Mouse (Mus musculus) ZHBTc4 (cell line): ENCODE data around the gene Csnk1g1.

Experiments used
- DNase-seq: peaks from one replicate; pipeline ENCODE4 v3.0.0-alpha.2; 2011; ENCODE audit warnings: low read depth, low spot score

The Csnk1g1 gene

GRCm38 (mm10) chr9:65908394-65909300 is at the start of gene Csnk1g1, which contains the start of gene Trip4:
Csnk1g1 (plus strand) TSS chr9:65908924.
Trip4 (minus strand) TSS chr9:65908794.
- peak; percentile 99 for DNase-seq

GRCm38 (mm10) chr9:65859656-65860055 is 49.1 kb upstream of the Csnk1g1 start:
- DNase-seq, result no peak

DNA sequence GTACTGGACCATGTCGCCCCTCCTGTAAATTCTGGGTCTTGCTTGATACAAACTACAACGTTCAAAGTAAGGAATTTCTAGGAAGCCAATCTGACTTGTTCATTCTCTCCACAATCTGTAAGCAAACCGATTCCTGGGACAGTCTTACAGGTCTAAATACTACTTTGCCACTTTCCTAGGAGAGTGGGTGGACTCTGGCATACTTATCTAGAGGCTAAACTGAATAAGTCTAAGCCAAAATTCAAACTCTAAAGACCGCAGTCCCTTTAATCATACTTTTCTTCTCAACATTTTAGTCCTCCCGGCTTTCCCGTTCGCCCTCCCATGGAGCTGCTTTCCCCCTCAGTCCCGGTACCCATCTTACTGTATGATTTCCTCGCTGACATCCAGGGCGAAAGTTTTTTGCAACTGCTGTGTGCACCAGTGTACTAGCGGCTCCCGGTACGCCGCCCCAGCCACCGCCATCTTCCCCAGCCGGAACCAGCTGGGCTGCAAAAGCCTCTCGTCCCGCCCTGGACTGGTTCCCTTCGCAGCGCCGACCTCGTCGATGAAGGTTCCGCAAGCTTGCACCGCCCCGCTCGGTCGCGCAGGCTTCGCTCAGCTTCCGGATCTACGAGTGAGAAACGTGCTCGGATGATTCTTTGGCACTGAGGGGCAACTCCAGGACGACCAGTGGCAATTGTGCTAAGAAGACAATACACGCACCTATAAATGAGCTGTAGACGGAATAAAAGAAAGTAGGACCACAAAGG is 24.0 kb upstream of the Csnk1g1 start:
- peak; percentile 95 for DNase-seq

- peak; percentile 62 for DNase-seq
Measured at GRCm38 (mm10) chr9:65890143-65890628, 18.5 kb upstream of the Csnk1g1 start, which contains the start of gene Pclaf. Pclaf (plus strand) TSS chr9:65890237.

DNA sequence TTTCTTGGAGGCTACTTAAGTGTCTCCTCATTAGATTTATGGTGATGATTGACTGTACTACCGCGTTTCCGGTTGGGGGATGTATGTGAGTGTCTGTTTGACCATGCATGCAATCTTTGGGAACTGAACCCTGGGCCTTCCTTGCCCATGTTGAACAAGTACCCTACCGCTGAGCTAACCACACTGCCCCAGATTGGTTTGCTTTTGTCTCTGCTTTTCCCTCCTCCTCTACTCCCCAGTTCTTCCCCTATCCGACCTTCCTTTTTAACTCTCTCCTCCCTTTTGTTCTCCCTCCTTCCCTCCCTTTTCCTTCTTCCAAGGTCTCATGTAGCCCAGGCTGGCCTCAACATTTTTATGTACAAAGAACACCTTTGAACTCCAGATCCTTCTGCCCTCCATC is 17.6 kb upstream of the Csnk1g1 start:
- DNase-seq, result no peak

- no peak for DNase-seq
Measured at GRCm38 (mm10) chr9:65896977-65897376, 11.7 kb upstream of the Csnk1g1 start.

DNA sequence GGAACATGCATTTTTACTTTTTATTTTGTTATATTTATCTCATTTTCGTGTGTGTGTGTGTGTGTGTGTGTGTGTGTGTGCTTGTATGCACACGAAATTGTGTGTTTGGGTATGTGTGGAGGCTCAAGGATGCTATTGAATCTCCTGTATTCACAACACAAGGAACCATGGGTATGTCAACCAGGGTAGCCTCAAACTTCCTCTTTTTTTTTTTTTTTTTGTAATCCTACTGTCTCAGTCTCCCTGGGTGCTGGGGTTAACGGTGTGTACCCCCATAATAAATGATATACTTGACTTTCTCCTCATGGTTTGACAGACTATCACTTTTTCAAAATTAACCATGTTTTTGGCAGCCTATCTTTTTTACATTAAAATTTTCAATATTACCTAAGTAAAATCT is 5.8 kb upstream of the Csnk1g1 start:
- DNase-seq, result no peak

DNA sequence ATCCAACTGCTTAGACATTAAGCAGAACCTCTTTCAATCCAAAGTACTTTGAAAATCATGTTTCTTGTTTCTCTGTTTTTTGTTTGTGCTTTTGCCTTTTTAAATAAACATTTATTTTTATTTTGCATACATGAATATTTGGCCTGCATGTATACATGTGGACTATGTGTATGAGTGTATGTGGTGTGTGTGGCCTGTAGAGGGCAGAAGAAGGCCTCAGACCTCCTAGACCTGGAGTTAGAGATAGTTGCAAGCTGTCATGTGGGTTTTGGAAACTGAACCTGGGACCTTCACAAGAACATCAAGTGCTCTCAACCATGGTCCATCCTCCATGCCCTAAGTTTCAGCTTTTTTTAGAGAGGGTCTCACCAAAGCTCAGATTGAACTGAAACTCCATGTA is 5.3 kb upstream of the Csnk1g1 start:
- peak; percentile 48 for DNase-seq

- DNase-seq, result peak; percentile 72
Measured at GRCm38 (mm10) chr9:65909301-65909801, 627 bp downstream of the Csnk1g1 start.

GRCm38 (mm10) chr9:65909837-65910236 is 1.1 kb downstream of the Csnk1g1 start:
- DNase-seq, result no peak

GRCm38 (mm10) chr9:65913976-65914375 is 5.3 kb downstream of the Csnk1g1 start:
- no peak for DNase-seq

DNA sequence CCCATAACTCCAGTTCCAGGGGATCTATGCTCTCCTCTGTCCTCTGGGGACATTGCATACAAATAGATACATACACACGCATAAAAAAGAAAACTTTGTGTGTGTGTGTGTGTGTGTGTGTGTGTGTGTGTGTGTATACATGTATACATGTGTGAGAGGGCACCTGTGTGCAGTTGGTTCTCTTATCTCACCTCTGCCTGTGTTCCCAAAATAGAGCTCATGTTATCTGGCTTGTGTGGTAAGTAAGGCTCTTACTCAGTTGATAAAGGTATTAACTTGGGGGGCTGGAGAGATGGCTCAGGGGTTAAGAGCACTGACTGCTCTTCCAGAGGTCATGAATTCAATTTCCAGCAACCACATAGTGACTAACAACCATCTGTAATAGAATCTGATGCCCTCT is 8.3 kb downstream of the Csnk1g1 start:
- DNase-seq, result no peak

DNA sequence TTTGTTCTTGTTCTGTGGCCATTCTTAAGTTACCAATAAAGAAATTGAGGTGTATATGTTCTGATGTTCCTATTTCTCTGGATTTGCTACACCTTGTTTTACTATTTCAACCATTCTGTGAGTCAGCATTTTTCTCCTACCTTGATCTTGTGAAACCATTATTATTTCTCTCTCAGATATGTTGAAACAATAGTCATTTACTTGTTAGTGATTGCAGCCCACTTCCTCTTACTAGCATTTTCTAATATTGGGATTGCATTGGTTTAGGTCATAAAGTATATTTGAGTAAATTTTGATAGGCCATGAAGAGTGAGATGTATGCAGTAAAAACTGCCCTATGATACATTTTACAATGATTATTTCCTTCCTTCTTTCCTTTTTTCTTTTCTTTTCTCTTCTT is 19.7 kb downstream of the Csnk1g1 start:
- DNase-seq, result no peak

GRCm38 (mm10) chr9:65929826-65930225 is 21.1 kb downstream of the Csnk1g1 start:
- no peak for DNase-seq

- no peak for DNase-seq
Measured at GRCm38 (mm10) chr9:65937566-65937965, 28.8 kb downstream of the Csnk1g1 start.

GRCm38 (mm10) chr9:65951082-65951587 is 42.4 kb downstream of the Csnk1g1 start:
- DNase-seq, result no peak

- DNase-seq, result no peak
Measured at GRCm38 (mm10) chr9:65970009-65970408, 61.3 kb downstream of the Csnk1g1 start.

DNA sequence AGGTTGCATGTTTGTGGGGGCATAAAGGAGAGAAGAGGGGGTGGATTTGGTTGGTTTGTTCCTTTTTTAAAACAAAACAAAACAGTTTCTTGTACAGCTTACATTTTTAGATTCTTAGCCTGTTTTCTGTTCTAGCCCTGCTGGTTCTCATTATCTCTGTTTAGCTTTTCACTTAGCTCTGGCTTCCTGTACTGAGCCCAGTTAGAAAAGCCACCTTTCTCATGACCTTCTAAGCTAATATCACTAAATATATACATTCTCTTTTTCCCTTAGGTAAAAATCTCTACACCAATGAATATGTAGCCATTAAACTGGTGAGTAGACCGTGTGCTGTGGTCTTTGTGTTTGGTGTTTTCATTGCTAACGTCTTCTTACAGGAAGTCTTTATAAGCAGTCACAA is 64.5 kb downstream of the Csnk1g1 start:
- no peak for DNase-seq

GRCm38 (mm10) chr9:65975886-65976285 is 67.2 kb downstream of the Csnk1g1 start:
- DNase-seq, result no peak

DNA sequence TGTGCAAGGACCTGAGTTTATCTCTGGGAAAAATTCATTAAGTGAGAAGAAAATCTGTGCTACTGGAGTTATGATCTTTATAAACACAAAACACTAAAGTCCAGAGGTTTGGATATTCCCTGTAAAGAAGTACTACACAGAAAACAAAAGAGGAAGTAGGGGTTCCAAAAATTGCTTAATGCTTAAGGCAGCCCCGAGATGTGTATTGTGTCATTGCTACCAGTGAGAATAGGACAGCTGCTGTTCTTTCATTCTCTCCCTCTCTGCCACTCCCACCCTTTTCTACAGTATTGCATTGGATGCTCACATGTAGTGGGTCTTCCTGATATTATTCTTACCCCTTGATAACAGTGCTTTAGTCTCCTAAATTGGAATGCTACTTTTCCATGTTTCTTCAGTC is 74.1 kb downstream of the Csnk1g1 start:
- DNase-seq, result no peak

DNA sequence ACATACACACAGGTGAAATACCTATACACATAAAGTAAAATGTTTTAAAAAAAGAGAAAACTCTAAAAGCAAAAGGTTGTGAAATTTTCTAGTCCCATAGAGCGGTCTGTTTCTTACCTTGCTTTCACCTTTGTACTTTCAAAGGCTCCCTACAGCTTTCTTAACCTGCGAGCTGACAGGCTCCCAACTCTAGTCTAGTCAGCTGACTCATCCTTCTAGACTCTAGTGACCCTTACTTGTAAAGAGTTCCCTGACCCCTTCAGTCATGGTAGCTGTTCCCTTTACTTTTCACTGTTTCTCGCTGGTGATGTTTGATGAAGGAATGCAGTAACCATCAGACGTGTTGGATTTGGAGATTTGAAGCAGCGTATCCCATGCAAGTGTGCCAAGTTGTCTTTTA is 78.3 kb downstream of the Csnk1g1 start:
- no peak for DNase-seq
